Mouse (Mus musculus) ES-CJ7 (cell line): ENCODE measurements around the gene Cavin1.
"Not testable (repeated sequence)": the region's sequence is repeated elsewhere in the genome, so short reads cannot be mapped to it uniquely, and the experiment has no call there.

Experiments
- DNase-seq: peaks from one replicate; pipeline ENCODE4 v3.0.0; 2011; ENCODE audit warnings: low read depth, low spot score

Cavin1 gene

GRCm38 (mm10) chr11:100970557-100970937 lies at the start of gene Cavin1:
Gene Cavin1 (minus strand): TSS chr11:100970887.
- DNase-seq: peak; percentile 59

GRCm38 (mm10) chr11:101011641-101012040 lies 41.0 kb upstream of the Cavin1 start:
- no peak for DNase-seq

- DNase-seq: no peak
These were observed 39.4 kb upstream of the Cavin1 start for GRCm38 (mm10) chr11:101009888-101010784.

GRCm38 (mm10) chr11:101009046-101009887 lies 38.6 kb upstream of the Cavin1 start, which contains the start of gene Atp6v0a1:
Gene Atp6v0a1 (plus strand): TSS chr11:101009452.
- DNase-seq: peak; percentile 98

GRCm38 (mm10) chr11:101008206-101009045 lies 37.7 kb upstream of the Cavin1 start:
- no peak for DNase-seq

GRCm38 (mm10) chr11:101003025-101003685 lies 32.5 kb upstream of the Cavin1 start:
- no peak for DNase-seq

- not testable (repeated sequence) for DNase-seq
These were observed 31.3 kb upstream of the Cavin1 start for GRCm38 (mm10) chr11:101001875-101002552.

GRCm38 (mm10) chr11:100999254-100999653 lies 28.6 kb upstream of the Cavin1 start:
- DNase-seq: peak; percentile 94

GRCm38 (mm10) chr11:100998836-100999235 lies 28.1 kb upstream of the Cavin1 start:
- peak; percentile 40 for DNase-seq

- no peak for DNase-seq
These were observed 25.8 kb upstream of the Cavin1 start for GRCm38 (mm10) chr11:100996501-100996900.

GRCm38 (mm10) chr11:100994655-100995054 lies 24.0 kb upstream of the Cavin1 start:
- no peak for DNase-seq

GRCm38 (mm10) chr11:100994233-100994632 lies 23.5 kb upstream of the Cavin1 start:
- no peak for DNase-seq

- DNase-seq: no peak
These were observed 22.8 kb upstream of the Cavin1 start for GRCm38 (mm10) chr11:100993437-100993836.

- peak; percentile 83 for DNase-seq
These were observed 20.4 kb upstream of the Cavin1 start for GRCm38 (mm10) chr11:100991027-100991534.

GRCm38 (mm10) chr11:100989666-100990065 lies 19.0 kb upstream of the Cavin1 start:
- DNase-seq: no peak

GRCm38 (mm10) chr11:100988674-100989073 lies 18.0 kb upstream of the Cavin1 start:
- no peak for DNase-seq

GRCm38 (mm10) chr11:100985607-100986006 lies 14.9 kb upstream of the Cavin1 start:
- DNase-seq: peak; percentile 74

- DNase-seq: no peak
These were observed 13.1 kb upstream of the Cavin1 start for GRCm38 (mm10) chr11:100983778-100984131.

- DNase-seq: peak; percentile 83
These were observed 12.6 kb upstream of the Cavin1 start for GRCm38 (mm10) chr11:100983125-100983777.

- peak; percentile 36 for DNase-seq
These were observed 11.4 kb upstream of the Cavin1 start for GRCm38 (mm10) chr11:100982087-100982486.
